Mouse (Mus musculus): ENCODE data around the gene Clec4f.

DNA sequence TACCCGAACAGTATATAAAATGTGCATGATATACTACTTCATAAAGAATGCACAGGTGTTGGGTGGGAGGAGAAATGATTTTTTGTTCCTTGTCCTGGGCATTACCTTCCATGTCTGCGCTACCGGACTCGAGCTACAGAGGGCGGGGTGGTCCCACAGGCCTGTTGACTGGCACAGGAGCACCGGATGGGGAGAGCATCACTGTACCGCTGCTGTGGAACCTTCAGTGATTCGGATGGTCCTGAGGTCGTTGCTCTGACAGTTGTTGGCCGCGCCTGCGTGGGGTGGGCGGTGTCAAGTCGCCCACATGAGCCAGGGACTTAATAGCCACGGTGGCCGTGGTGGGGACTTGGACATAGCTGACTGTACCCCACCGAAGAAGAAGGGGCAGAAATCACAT lies 29.2 kb downstream of the Clec4f start:
- TF ChIP-seq CTCF (IDR thresholded peaks at IDR 0.05; ENCODE audit: borderline replicate concordance, insufficient read depth, low read depth, low read length) (no peak), POLR2A (IDR thresholded peaks at IDR 0.05; ENCODE audit: borderline replicate concordance, insufficient read depth, low read length) (no peak)
